Mouse (Mus musculus) hindbrain, embryonic 12.5 days (tissue): ENCODE data around the gene Amdhd1. TPM values are rescaled to one million over a fixed set of nuclear protein-coding genes. Genes with fewer than 3 reads are reported as not detected.
"Not testable (repeated sequence)": the region's sequence is repeated elsewhere in the genome, so short reads cannot be mapped to it uniquely, and the experiment has no call there.

Source experiments
- ATAC-seq: fragments of 200-750 bp; cut with Nextera tagmentation; 2 replicates; pipeline ENCODE4 v1.8.0; 2017; ENCODE audit warnings: moderate TSS enrichment; ENCODE audit not compliant: low FRiP score
- H3K27ac ChIP-seq: fragments of 300-500 bp; sonication (generic); 2 replicates; pipeline ENCODE4 v1.5.1; 2016; ENCODE audit warnings: mild to moderate bottlenecking
- H3K27me3 ChIP-seq: fragments of 300-500 bp; sonication (generic); 2 replicates; pipeline ENCODE4 v1.6.1; 2016; ENCODE audit warnings: mild to moderate bottlenecking
- H3K36me3 ChIP-seq: fragments of 300-500 bp; sonication (generic); 2 replicates; pipeline ENCODE4 v1.6.1; 2016; ENCODE audit warnings: mild to moderate bottlenecking
- H3K4me1 ChIP-seq: fragments of 300-500 bp; sonication (generic); 2 replicates; pipeline ENCODE4 v1.6.1; 2016
- H3K4me2 ChIP-seq: fragments of 300-500 bp; sonication (generic); replicated peaks from 2 replicates; pipeline ENCODE4 v1.6.1; 2016; ENCODE audit warnings: mild to moderate bottlenecking
- H3K4me3 ChIP-seq: fragments of 300-500 bp; sonication (generic); 2 replicates; pipeline ENCODE4 v1.5.1; 2016; ENCODE audit warnings: mild to moderate bottlenecking
- H3K9ac ChIP-seq: fragments of 300-500 bp; sonication (generic); 2 replicates; pipeline ENCODE4 v1.6.1; 2016; ENCODE audit warnings: mild to moderate bottlenecking, moderate library complexity
- H3K9me3 ChIP-seq: fragments of 300-500 bp; sonication (generic); replicated peaks from 2 replicates; pipeline ENCODE4 v1.6.1; 2016; ENCODE audit warnings: mild to moderate bottlenecking
- WGBS: fragments of 180-500 bp; shearing (Covaris S2); methylation state at CpG from one replicate; pipeline ENCODE4 v1.1.7; 2016; 5-methylcytosine and 5-hydroxymethylcytosine counted together
- polyA plus RNA-seq: library from polyadenylated mRNA; unstranded; fragments of >200 nt; fragmentation: Nextera tagmentation; extraction: Ambion mirVana; gene quantifications from 2 replicates; pipeline ENCODE4 v1.2.1, GENCODE M21; 2016

The Amdhd1 gene
- polyA plus RNA-seq, 1 experiment from 2014 or later: 0.44 TPM

- H3K9me3 ChIP-seq, H3K36me3 ChIP-seq, H3K4me3 ChIP-seq, H3K27me3 ChIP-seq, ATAC-seq, H3K27ac ChIP-seq, H3K4me1 ChIP-seq, H3K9ac ChIP-seq, H3K4me2 ChIP-seq: not testable (repeated sequence)
- 83% methylated on average over 2 of the region's 2 CpGs for WGBS
Observed at GRCm38 (mm10) chr10:93557971-93558370, 18.1 kb upstream of the Amdhd1 start.

- H3K9ac ChIP-seq: no peak overlapping the region
- H3K4me3 ChIP-seq: no peak overlapping the region
- WGBS: 85% methylated on average over 8 of the region's 8 CpGs
- H3K36me3 ChIP-seq: no peaks in the 10 kb centered on the region
- no peak overlapping the region for H3K4me2 ChIP-seq
- H3K27me3 ChIP-seq: no peaks in the 10 kb centered on the region
- no peak overlapping the region for H3K27ac ChIP-seq
- no peak for ATAC-seq
- H3K9me3 ChIP-seq: no peaks in the 10 kb centered on the region
- no peaks in the 10 kb centered on the region for H3K4me1 ChIP-seq
Observed at GRCm38 (mm10) chr10:93552596-93552995, 12.8 kb upstream of the Amdhd1 start.

- Histone ChIP-seq H3K9ac (no peak overlapping the region), H3K36me3 (no peaks in the 10 kb centered on the region), H3K27me3 (no peaks in the 10 kb centered on the region), H3K9me3 (no peaks in the 10 kb centered on the region), H3K4me2 (no peak overlapping the region), H3K4me3 (no peak overlapping the region), H3K4me1 (no peaks in the 10 kb centered on the region), H3K27ac (no peak overlapping the region)
- 84% methylated on average over 10 of the region's 10 CpGs for WGBS
- ATAC-seq: no peak
Observed at GRCm38 (mm10) chr10:93549821-93550220, 10.0 kb upstream of the Amdhd1 start.

GRCm38 (mm10) chr10:93548991-93549390 lies 9.2 kb upstream of the Amdhd1 start:
- H3K4me1 ChIP-seq: no peaks in the 10 kb centered on the region
- H3K27ac ChIP-seq: no peak overlapping the region
- WGBS: 19% methylated on average over 7 of the region's 7 CpGs
- 0 out of 2 replicates have a peak, but pooled peaks have one; percentile 52 for ATAC-seq
- no peak overlapping the region for H3K4me3 ChIP-seq
- H3K4me2 ChIP-seq: no peak overlapping the region
- no peaks in the 10 kb centered on the region for H3K36me3 ChIP-seq
- no peak overlapping the region for H3K9ac ChIP-seq
- no peaks in the 10 kb centered on the region for H3K27me3 ChIP-seq
- H3K9me3 ChIP-seq: no peaks in the 10 kb centered on the region

GRCm38 (mm10) chr10:93547741-93548270 lies 8.0 kb upstream of the Amdhd1 start:
- no peaks in the 10 kb centered on the region for H3K4me1 ChIP-seq
- H3K4me2 ChIP-seq: no peak overlapping the region
- H3K36me3 ChIP-seq: no peaks in the 10 kb centered on the region
- WGBS: 87% methylated on average over 4 of the region's 4 CpGs
- H3K27ac ChIP-seq: no peak overlapping the region
- H3K9ac ChIP-seq: no peak overlapping the region
- H3K4me3 ChIP-seq: no peak overlapping the region
- H3K27me3 ChIP-seq: no peaks in the 10 kb centered on the region
- H3K9me3 ChIP-seq: no peaks in the 10 kb centered on the region
- no peak for ATAC-seq

- peaks cover 13% of the 10 kb centered on the region for H3K4me1 ChIP-seq
- WGBS: 79% methylated on average over 5 of the region's 5 CpGs
Observed at GRCm38 (mm10) chr10:93544172-93544571, 4.3 kb upstream of the Amdhd1 start.

GRCm38 (mm10) chr10:93543176-93543575 lies 3.3 kb upstream of the Amdhd1 start:
- ATAC-seq: no peak
- Histone ChIP-seq H3K27me3 (peaks cover 10% of the 10 kb centered on the region), H3K9me3 (no peaks in the 10 kb centered on the region), H3K9ac (no peak overlapping the region), H3K4me1 (peaks cover 13% of the 10 kb centered on the region), H3K4me2 (no peak overlapping the region), H3K4me3 (no peak overlapping the region), H3K36me3 (no peaks in the 10 kb centered on the region), H3K27ac (no peak overlapping the region)
- 54% methylated on average over 6 of the region's 6 CpGs for WGBS

More at GRCm38 (mm10) chr10:93544172-93544571, 4.3 kb upstream of the Amdhd1 start:
- no peaks in the 10 kb centered on the region for H3K36me3 ChIP-seq
- no peak overlapping the region for H3K9ac ChIP-seq
- peaks cover 4% of the 10 kb centered on the region; the same call in 1 of the 2 replicates for H3K27me3 ChIP-seq
- H3K9me3 ChIP-seq: no peaks in the 10 kb centered on the region
- no peak for ATAC-seq
- H3K27ac ChIP-seq: no peak overlapping the region
- no peak overlapping the region for H3K4me2 ChIP-seq
- no peak overlapping the region for H3K4me3 ChIP-seq

GRCm38 (mm10) chr10:93542356-93542755 lies 2.5 kb upstream of the Amdhd1 start:
- H3K4me2 ChIP-seq: no peak overlapping the region
- no peak for ATAC-seq
- H3K4me1 ChIP-seq: peaks cover 13% of the 10 kb centered on the region
- H3K4me3 ChIP-seq: no peak overlapping the region
- 36% methylated on average over 4 of the region's 4 CpGs for WGBS
- H3K9me3 ChIP-seq: no peaks in the 10 kb centered on the region
- no peaks in the 10 kb centered on the region for H3K36me3 ChIP-seq
- H3K27me3 ChIP-seq: peaks cover 10% of the 10 kb centered on the region
- no peak overlapping the region for H3K9ac ChIP-seq
- H3K27ac ChIP-seq: no peak overlapping the region

- Histone ChIP-seq H3K27me3 (peaks cover 10% of the 10 kb centered on the region), H3K4me3 (no peak overlapping the region), H3K9me3 (no peaks in the 10 kb centered on the region), H3K36me3 (no peaks in the 10 kb centered on the region), H3K9ac (no peak overlapping the region), H3K27ac (no peak overlapping the region), H3K4me1 (peaks cover 13% of the 10 kb centered on the region), H3K4me2 (no peak overlapping the region)
- no peak for ATAC-seq
- 79% methylated on average over 1 of the region's 1 CpGs for WGBS
Observed at GRCm38 (mm10) chr10:93541585-93541984, 1.8 kb upstream of the Amdhd1 start.

- peak; percentile 30 for ATAC-seq
- WGBS: 59% methylated on average over 17 of the region's 17 CpGs
- H3K27ac ChIP-seq: no peak within 1 kb of the TSS
Observed at GRCm38 (mm10) chr10:93540431-93541210, 788 bp upstream of the Amdhd1 start, which contains the start of gene Ccdc38. Gene Ccdc38 (plus strand): TSS chr10:93540632.

GRCm38 (mm10) chr10:93538818-93539217 lies 1.0 kb downstream of the Amdhd1 start:
- 63% methylated on average over 6 of the region's 6 CpGs for WGBS
- Histone ChIP-seq H3K4me1 (peaks cover 16% of the 10 kb centered on the region), H3K4me3 (no peak overlapping the region), H3K4me2 (no peak overlapping the region), H3K27me3 (peaks cover 22% of the 10 kb centered on the region), H3K36me3 (no peaks in the 10 kb centered on the region), H3K9me3 (no peaks in the 10 kb centered on the region), H3K9ac (no peak overlapping the region), H3K27ac (no peak overlapping the region)
- no peak for ATAC-seq

More at GRCm38 (mm10) chr10:93540431-93541210, 788 bp upstream of the Amdhd1 start, which contains the start of gene Ccdc38:
- Histone ChIP-seq H3K4me1 (peaks cover 13% of the 10 kb centered on the region), H3K36me3 (no peaks in the 10 kb centered on the region), H3K9me3 (no peaks in the 10 kb centered on the region), H3K4me2 (peak within 1 kb of the TSS; percentile 71), H3K4me3 (peak within 1 kb of the TSS; percentile 34), H3K9ac (peak within 1 kb of the TSS; percentile 51), H3K27me3 (peaks cover 10% of the 10 kb centered on the region)

GRCm38 (mm10) chr10:93538287-93538686 lies 1.5 kb downstream of the Amdhd1 start:
- WGBS: 94% methylated on average over 2 of the region's 2 CpGs
- Histone ChIP-seq H3K9ac (no peak overlapping the region), H3K27ac (no peak overlapping the region), H3K9me3 (no peaks in the 10 kb centered on the region), H3K4me2 (no peak overlapping the region), H3K4me3 (no peak overlapping the region), H3K36me3 (no peaks in the 10 kb centered on the region), H3K4me1 (peaks cover 16% of the 10 kb centered on the region), H3K27me3 (peaks cover 22% of the 10 kb centered on the region)
- ATAC-seq: no peak
